Mouse (Mus musculus) midbrain, embryonic 14.5 days (tissue): ENCODE results near the gene Gon4l. TPM values are rescaled to one million over a fixed set of nuclear protein-coding genes. Genes with fewer than 3 reads are reported as not detected.

Experiments
- ATAC-seq: fragments of 200-750 bp; cut with Nextera tagmentation; 2 replicates; pipeline ENCODE4 v1.8.0; 2017; ENCODE audit warnings: moderate number of reproducible peaks, moderate library complexity; ENCODE audit not compliant: low FRiP score, low TSS enrichment
- DNase-seq: peaks from one replicate; pipeline ENCODE4 v3.0.0-alpha.2; 2015
- H3K27ac ChIP-seq: fragments of 300-500 bp; sonication (generic); replicated peaks from 2 replicates; pipeline ENCODE4 v1.5.1; 2014; ENCODE audit warnings: mild to moderate bottlenecking, low read depth, low read length, moderate library complexity
- H3K27me3 ChIP-seq: fragments of 300-500 bp; sonication (generic); 2 replicates; pipeline ENCODE4 v1.6.1; 2014; ENCODE audit warnings: low read length, control low read depth, mixed read lengths; ENCODE audit not compliant: control insufficient read depth, insufficient read depth
- H3K36me3 ChIP-seq: fragments of 300-500 bp; sonication (generic); 2 replicates; pipeline ENCODE4 v1.6.1; 2014; ENCODE audit warnings: low read length, control low read depth; ENCODE audit not compliant: control insufficient read depth, insufficient read depth
- H3K4me1 ChIP-seq: fragments of 300-500 bp; sonication (generic); 2 replicates; pipeline ENCODE4 v1.6.1; 2014; ENCODE audit warnings: mild to moderate bottlenecking, antibody characterized with exemption, low read length, control low read depth; ENCODE audit not compliant: control insufficient read depth, insufficient read depth
- H3K4me2 ChIP-seq: fragments of 300-500 bp; sonication (generic); 2 replicates; pipeline ENCODE4 v1.6.1; 2014; ENCODE audit warnings: mild to moderate bottlenecking, low read length, moderate library complexity
- H3K4me3 ChIP-seq: fragments of 300-500 bp; sonication (generic); replicated peaks from 2 replicates; pipeline ENCODE4 v1.5.1; 2014; ENCODE audit warnings: low read depth, low read length
- H3K9ac ChIP-seq: fragments of 300-500 bp; sonication (generic); replicated peaks from 2 replicates; pipeline ENCODE4 v1.6.1; 2014; ENCODE audit warnings: mild to moderate bottlenecking, low read length, moderate library complexity
- H3K9me3 ChIP-seq: fragments of 300-500 bp; sonication (generic); 2 replicates; pipeline ENCODE4 v1.6.1; 2016; ENCODE audit warnings: low read length, control low read depth, mixed read lengths; ENCODE audit not compliant: control insufficient read depth
- WGBS: fragments of 180-500 bp; shearing (Covaris S2); extraction: QIAGEN DNeasy Blood & Tissue Kit; methylation state at CpG from one replicate; pipeline ENCODE4 v1.1.7; 2014; 5-methylcytosine and 5-hydroxymethylcytosine counted together
- polyA plus RNA-seq: library from polyadenylated mRNA; unstranded; fragments of >200 nt; fragmentation: Nextera tagmentation; extraction: Ambion mirVana; gene quantifications from 2 replicates; pipeline ENCODE4 v1.2.1, GENCODE M21; 2014

Gon4l gene
- polyA plus RNA-seq, 1 experiment from 2014 or later: 18.3 TPM

DNA sequence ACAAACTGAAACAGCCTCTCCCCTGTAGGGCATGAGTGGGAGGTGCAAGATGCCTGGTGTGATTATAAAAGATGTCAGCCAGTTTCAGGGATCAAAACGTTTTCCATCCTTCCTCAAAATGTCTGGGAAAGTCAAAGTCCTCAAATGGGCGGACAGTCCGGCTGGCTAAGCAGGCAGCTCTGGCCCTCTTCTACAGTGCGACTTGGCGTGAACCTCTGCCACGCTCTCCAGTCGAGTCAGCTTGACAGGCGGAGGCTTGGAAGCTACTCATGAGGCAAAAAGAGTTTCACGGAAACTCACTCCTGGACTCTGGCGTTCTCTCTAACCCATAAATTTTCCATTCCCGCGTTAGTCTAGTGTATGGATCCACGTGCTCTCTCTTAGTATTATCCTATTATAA lies 84.0 kb downstream of the Gon4l start:
- no peak for ATAC-seq

DNA sequence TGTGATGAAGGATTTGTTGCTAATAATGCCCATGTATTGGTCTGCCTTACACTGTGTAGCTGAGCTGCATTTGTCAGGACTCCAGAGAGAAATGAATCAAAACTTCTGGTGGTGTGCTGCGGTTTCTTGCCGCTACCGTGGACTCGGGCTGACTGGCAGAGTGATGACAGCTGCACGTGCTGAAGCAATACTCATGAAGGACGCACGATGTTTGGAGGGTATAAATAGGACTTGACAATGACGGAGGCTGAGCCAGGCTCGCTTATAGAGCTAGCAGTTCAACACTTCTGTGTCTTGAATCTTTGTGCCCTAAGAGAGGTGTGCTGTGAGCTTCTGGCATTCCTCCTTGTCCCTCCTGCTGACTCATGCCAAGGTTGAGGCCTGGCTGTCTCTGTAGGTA lies 86.4 kb downstream of the Gon4l start:
- H3K4me1 ChIP-seq: no peaks in the 10 kb centered on the region
- WGBS: 97% methylated on average over 9 of the region's 9 CpGs
- no peak overlapping the region for H3K4me3 ChIP-seq
- no peak for DNase-seq
- no peaks in the 10 kb centered on the region for H3K9me3 ChIP-seq
- H3K4me2 ChIP-seq: no peak overlapping the region
- no peak overlapping the region for H3K27ac ChIP-seq
- H3K27me3 ChIP-seq: no peaks in the 10 kb centered on the region
- no peak overlapping the region for H3K9ac ChIP-seq
- ATAC-seq: no peak
- peaks cover 55% of the 10 kb centered on the region for H3K36me3 ChIP-seq

More for the DNA sequence above, 84.0 kb downstream of the Gon4l start:
- no peak overlapping the region for H3K9ac ChIP-seq
- peaks cover 30% of the 10 kb centered on the region for H3K36me3 ChIP-seq
- H3K27me3 ChIP-seq: no peaks in the 10 kb centered on the region
- 0 out of 2 replicates have a peak, but pooled peaks cover 5% of the 10 kb centered on the region for H3K4me1 ChIP-seq
- no peak overlapping the region for H3K27ac ChIP-seq
- H3K4me3 ChIP-seq: no peak overlapping the region
- H3K4me2 ChIP-seq: no peak overlapping the region
- WGBS: 87% methylated on average over 13 of the region's 13 CpGs
- no peak for DNase-seq
- no peaks in the 10 kb centered on the region for H3K9me3 ChIP-seq

DNA sequence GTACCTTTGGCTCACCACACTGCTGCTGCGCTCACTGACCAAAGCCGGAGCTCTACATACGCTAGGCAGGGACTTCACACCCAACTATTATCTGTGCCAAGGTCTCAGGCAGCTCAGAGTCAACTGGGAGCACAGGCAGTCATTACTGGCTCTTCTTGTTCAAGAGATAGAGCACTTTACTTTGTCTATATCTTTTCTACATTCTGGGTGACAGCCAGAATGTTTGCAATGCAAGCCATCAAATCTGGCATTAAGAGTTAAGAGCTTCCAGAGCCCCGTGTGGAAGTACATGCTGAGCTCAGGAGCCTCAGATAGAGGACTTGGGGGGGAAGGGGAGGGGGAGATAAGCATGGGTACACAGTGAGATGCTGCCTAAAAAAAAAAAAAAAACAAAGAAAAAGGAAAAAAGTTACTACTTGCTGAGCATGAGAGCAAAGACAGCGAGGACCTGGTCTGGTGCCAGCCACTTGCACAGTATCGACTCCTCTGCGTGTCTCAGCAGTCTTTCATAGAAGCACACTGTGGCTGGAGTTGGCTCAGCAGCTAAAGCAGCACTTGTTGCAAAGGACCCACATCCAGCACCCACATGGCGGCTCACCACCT lies 89.1 kb downstream of the Gon4l start:
- ATAC-seq (no peak), DNase-seq (no peak)
- Histone ChIP-seq H3K36me3 (peaks cover 81% of the 10 kb centered on the region), H3K27me3 (no peaks in the 10 kb centered on the region), H3K4me3 (no peak overlapping the region), H3K4me1 (no peaks in the 10 kb centered on the region), H3K4me2 (no peak overlapping the region), H3K27ac (no peak overlapping the region), H3K9me3 (no peaks in the 10 kb centered on the region), H3K9ac (no peak overlapping the region)
- WGBS: 94% methylated on average over 8 of the region's 8 CpGs

DNA sequence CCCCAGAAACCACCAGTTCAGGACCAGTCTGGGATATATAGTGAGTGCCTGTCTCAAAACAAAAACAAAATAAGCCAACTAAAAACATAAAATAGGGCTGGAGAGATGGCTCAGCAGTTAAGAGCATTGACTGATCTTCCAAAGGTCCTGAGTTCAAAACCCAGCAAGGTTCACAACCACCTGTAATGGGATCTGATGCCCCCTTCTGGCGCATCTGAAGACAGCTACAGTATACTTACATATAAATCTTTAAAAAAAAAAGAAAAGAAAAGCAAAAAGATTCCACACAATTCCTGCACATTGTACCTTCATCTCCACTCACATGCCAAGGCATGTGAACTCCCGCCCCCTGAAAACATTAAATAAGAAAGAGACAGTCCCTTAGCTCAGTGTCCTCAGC lies 90.6 kb downstream of the Gon4l start:
- Histone ChIP-seq H3K9ac (no peak overlapping the region), H3K9me3 (no peaks in the 10 kb centered on the region), H3K4me3 (no peak overlapping the region), H3K27ac (no peak overlapping the region), H3K4me2 (no peak overlapping the region), H3K4me1 (no peaks in the 10 kb centered on the region), H3K36me3 (peaks cover 97% of the 10 kb centered on the region), H3K27me3 (no peaks in the 10 kb centered on the region)
- no peak for ATAC-seq
- WGBS: 96% methylated on average over 2 of the region's 2 CpGs
- no peak for DNase-seq

DNA sequence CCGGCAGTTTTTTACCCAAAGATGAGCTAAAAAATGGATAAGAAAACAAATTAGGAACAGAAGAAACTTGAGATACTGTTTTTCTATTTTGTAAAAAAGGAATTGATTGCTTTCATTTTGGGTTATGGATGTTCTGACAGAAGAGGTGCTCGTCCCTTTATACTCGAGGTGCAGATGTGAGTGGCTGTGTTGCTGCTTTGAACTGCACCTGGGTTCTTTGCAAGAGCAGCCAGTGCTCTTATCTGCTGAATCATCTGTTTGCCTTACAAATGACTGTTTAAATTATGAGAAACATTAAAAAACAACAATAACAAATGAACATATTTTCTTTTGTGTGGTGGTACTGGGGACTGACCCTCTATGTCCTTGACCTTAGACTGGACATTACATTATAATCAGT lies 94.5 kb downstream of the Gon4l start:
- Histone ChIP-seq H3K4me3 (no peak overlapping the region), H3K9ac (no peak overlapping the region), H3K4me1 (no peaks in the 10 kb centered on the region), H3K27me3 (no peaks in the 10 kb centered on the region), H3K9me3 (no peaks in the 10 kb centered on the region), H3K27ac (no peak overlapping the region), H3K36me3 (peaks cover 95% of the 10 kb centered on the region), H3K4me2 (no peak overlapping the region)
- 91% methylated on average over 3 of the region's 3 CpGs for WGBS
- no peak for ATAC-seq
- no peak for DNase-seq

DNA sequence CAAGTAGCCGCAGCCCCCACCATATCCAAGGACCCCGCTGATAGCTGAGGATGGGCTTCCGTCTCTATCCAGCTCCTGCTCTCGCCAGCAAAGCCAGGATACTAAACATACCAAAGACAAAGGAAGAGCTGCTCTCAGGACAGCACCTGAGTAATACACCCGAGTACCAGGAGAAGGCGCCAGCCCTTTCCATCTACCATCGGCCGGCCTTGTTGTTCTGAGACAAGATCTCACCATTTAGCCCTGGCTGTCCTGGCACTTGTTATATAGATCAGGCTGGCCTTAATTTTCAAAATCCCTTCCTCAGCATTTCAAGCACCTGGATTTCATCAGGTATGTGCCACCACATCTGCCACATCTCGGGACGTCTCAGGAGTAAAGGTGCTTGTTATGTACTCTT lies 104.0 kb downstream of the Gon4l start:
- no peak overlapping the region for H3K27ac ChIP-seq
- no peaks in the 10 kb centered on the region for H3K9me3 ChIP-seq
- WGBS: 96% methylated on average over 10 of the region's 10 CpGs
- peaks cover 53% of the 10 kb centered on the region for H3K36me3 ChIP-seq
- no peak for DNase-seq
- H3K9ac ChIP-seq: no peak overlapping the region
- ATAC-seq: no peak
- no peak overlapping the region for H3K4me3 ChIP-seq
- no peaks in the 10 kb centered on the region for H3K27me3 ChIP-seq
- no peak overlapping the region for H3K4me2 ChIP-seq
- H3K4me1 ChIP-seq: no peaks in the 10 kb centered on the region

DNA sequence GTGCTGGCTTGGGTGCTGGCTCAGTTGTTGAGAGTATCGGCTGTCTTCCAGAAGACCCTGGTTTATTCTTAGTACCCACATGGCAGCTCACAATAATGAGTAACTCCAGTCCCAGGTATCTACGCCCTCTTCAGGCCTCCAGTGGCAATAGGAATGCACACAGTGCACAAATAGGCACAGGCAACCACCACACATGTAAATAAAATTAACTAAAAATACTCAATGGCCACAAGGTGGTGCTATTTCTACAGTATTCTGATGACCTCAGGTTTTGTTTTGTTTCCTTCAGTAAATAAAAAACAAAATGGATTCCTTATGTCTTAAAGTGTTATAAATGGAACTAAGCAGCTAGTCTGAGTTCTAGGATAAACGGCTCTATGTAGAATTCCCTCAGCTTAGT lies 104.7 kb downstream of the Gon4l start:
- H3K9me3 ChIP-seq: no peaks in the 10 kb centered on the region
- peak; percentile 91 for DNase-seq
- no peak overlapping the region for H3K9ac ChIP-seq
- H3K36me3 ChIP-seq: peaks cover 49% of the 10 kb centered on the region
- WGBS: 76% methylated on average over 3 of the region's 3 CpGs
- H3K27ac ChIP-seq: no peak overlapping the region
- H3K4me2 ChIP-seq: no peak overlapping the region
- H3K4me3 ChIP-seq: no peak overlapping the region
- no peak for ATAC-seq
- no peaks in the 10 kb centered on the region for H3K4me1 ChIP-seq
- no peaks in the 10 kb centered on the region for H3K27me3 ChIP-seq

DNA sequence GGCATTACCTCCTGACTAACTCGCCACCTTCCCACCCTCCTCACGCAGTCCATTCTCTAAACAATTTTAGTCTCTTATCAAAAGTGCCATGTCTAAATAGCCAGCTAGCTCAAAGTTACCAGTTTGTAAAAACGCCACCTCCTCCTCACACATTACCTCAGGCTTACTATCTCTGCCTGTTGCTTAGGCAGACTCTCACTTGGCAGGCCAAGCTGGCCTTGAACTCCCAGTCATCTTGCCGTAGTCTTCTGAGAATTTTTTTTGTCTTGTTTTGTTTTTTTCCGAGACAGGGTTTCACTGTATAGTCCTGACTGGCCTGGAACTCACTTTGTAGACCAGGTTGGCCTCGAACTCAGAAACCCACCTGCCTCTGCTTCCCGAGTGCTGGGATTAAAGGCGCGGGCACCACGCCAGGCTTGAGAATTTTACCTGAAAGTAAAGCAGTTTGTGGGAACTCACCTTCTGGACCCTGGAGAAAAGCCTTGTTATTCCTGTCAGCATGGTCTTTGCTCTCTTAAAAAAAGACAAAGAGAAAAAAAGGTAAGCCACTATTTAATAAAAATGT lies 107.4 kb downstream of the Gon4l start:
- H3K9ac ChIP-seq: no peak overlapping the region
- ATAC-seq (no peak), DNase-seq (no peak)
- H3K4me1 ChIP-seq: no peaks in the 10 kb centered on the region
- no peaks in the 10 kb centered on the region for H3K9me3 ChIP-seq
- H3K4me3 ChIP-seq: no peak overlapping the region
- H3K27ac ChIP-seq: no peak overlapping the region
- peaks cover 30% of the 10 kb centered on the region for H3K36me3 ChIP-seq
- no peak overlapping the region for H3K4me2 ChIP-seq
- H3K27me3 ChIP-seq: no peaks in the 10 kb centered on the region
- WGBS: 95% methylated on average over 10 of the region's 10 CpGs

DNA sequence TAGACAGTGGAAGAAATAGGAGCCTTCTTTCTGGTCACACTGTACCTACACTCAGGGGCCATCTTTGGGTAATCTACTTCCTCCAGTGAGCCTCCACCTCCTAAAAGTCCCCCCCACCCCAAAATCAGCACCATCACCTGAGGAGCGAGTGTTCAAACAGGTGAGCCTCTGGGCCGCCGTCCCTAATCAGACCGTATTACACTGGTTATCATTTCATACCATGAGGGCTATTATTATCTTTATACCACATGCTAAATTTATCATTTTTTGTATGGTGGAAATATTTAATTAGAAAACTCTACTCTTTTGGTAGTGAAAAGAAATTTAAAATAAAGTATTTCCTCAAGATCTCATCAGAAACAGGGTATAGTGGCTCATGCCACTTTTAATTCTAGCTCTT lies 109.1 kb downstream of the Gon4l start:
- WGBS: 98% methylated on average over 4 of the region's 4 CpGs
- no peak overlapping the region for H3K4me2 ChIP-seq
- no peak for ATAC-seq

More for the DNA sequence above, 109.1 kb downstream of the Gon4l start:
- peaks cover 24% of the 10 kb centered on the region for H3K36me3 ChIP-seq
- H3K27me3 ChIP-seq: no peaks in the 10 kb centered on the region
- H3K27ac ChIP-seq: no peak overlapping the region
- no peak for DNase-seq
- H3K9ac ChIP-seq: no peak overlapping the region
- H3K4me1 ChIP-seq: peaks cover 12% of the 10 kb centered on the region
- no peaks in the 10 kb centered on the region for H3K9me3 ChIP-seq
- H3K4me3 ChIP-seq: no peak overlapping the region
